In the genomic region with DNA sequence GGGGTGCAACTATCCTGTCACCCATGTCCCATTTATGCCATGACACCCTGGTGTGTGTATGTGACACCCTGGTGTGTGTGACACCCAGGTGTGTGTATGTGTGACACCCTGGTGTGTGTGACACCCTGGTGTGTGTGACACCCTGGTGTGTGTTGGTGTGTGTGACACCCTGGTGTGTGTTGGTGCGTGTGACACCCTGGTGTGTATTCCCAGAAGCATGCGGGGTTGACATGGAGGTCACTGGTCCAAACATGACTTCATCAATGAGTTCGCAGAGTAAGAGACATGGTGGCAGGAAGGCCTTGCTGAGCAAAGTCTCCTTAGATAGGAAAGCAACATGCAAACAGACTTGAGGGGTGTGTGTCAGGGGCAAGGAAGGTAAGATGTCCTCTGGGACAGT, we compare ENCODE assay signal across 16 mouse cellular contexts.
"Had no signal": no experiment of that assay in that cellular context is flagged by ENCODE, and none has a peak within 500 bp of the region (broad histone marks: within the 10 kb centered on the region; RNA-seq: fewer than 3 reads in every experiment).

No protein-coding gene starts in this region.

- DNase-seq: retina, postnatal 1 day; right cerebral cortex, adult 18-20 months; right cerebral cortex, postnatal 14 days; right cerebral cortex, postnatal 25 days; right cerebral cortex, postnatal 4 days; spleen, adult 18-20 months; thymus, adult 18-20 months; thymus, adult 2 months; thymus, postnatal 14 days; thymus, postnatal 25 days; thymus, postnatal 36 days; thymus, postnatal 4 days had no signal

- H3K9ac ChIP-seq: neural tube, embryonic 13.5 days; neural tube, embryonic 15.5 days; stomach, embryonic 15.5 days had no signal

- H3K27ac ChIP-seq: neural tube, embryonic 13.5 days; neural tube, embryonic 15.5 days; stomach, embryonic 15.5 days; stomach, postnatal 0 days had no signal

- H3K36me3 ChIP-seq: neural tube, embryonic 13.5 days; neural tube, embryonic 15.5 days; stomach, embryonic 15.5 days had no signal

- H3K4me3 ChIP-seq: neural tube, embryonic 13.5 days; neural tube, embryonic 15.5 days; stomach, embryonic 15.5 days had no signal

- H3K9me3 ChIP-seq: neural tube, embryonic 13.5 days; neural tube, embryonic 15.5 days; stomach, embryonic 15.5 days had no signal

- H3K4me2 ChIP-seq: neural tube, embryonic 13.5 days; neural tube, embryonic 15.5 days; stomach, embryonic 15.5 days had no signal

- H3K27me3 ChIP-seq: neural tube, embryonic 15.5 days; stomach, embryonic 15.5 days had no signal

- H3K4me1 ChIP-seq: stomach, embryonic 15.5 days had no signal
